Mouse (Mus musculus) spleen, adult 2 months (tissue): Measurements from ENCODE around the gene Atp6v0a4. TPM values are rescaled to one million over a fixed set of nuclear protein-coding genes. Genes with fewer than 3 reads are reported as not detected.
A peak's percentile ranks its signal among the peaks of the same experiment; 100 is the strongest.

ENCODE experiments used
- DNase-seq, 2 experiments: peaks; one replicate each; pipeline versions ENCODE4 v3.0.0 to v3.0.0-alpha.2; 2012 to 2021; ENCODE audit warnings: low spot score in 2 of 2, low read depth in 1 of 2
- H3K27ac ChIP-seq: fragments of 200-500 bp; 2 replicates; pipeline ENCODE4 v1.5.1; 2012; ENCODE audit warnings: low read length, inconsistent platforms; ENCODE audit not compliant: insufficient read depth
- H3K27me3 ChIP-seq: fragments of 200-500 bp; 2 replicates; pipeline ENCODE4 v1.6.1; 2012; ENCODE audit warnings: mild to moderate bottlenecking, moderate library complexity, low read length, inconsistent platforms; ENCODE audit not compliant: control insufficient read depth, insufficient read depth
- H3K36me3 ChIP-seq: fragments of 200-500 bp; 2 replicates; pipeline ENCODE4 v1.6.1; 2012; ENCODE audit warnings: mild to moderate bottlenecking, low read length, inconsistent platforms; ENCODE audit not compliant: control insufficient read depth, insufficient read depth
- H3K4me1 ChIP-seq: fragments of 200-500 bp; 2 replicates; pipeline ENCODE4 v1.6.1; 2011; ENCODE audit warnings: inconsistent platforms; ENCODE audit not compliant: control insufficient read depth, insufficient read depth, insufficient read length
- H3K4me3 ChIP-seq: fragments of 200-500 bp; 2 replicates; pipeline ENCODE4 v1.5.1; 2011; ENCODE audit warnings: mild to moderate bottlenecking, inconsistent platforms; ENCODE audit not compliant: insufficient read depth, insufficient read length; ENCODE audit errors: extremely low read depth
- CTCF ChIP-seq: fragments of 200-500 bp; IDR thresholded peaks from 2 replicates; pipeline ENCODE4 v1.5.1; 2011; ENCODE audit warnings: mild to moderate bottlenecking, inconsistent platforms; ENCODE audit not compliant: insufficient read depth, insufficient read length, insufficient replicate concordance; ENCODE audit errors: extremely low read depth
- POLR2A ChIP-seq: fragments of 200-500 bp; IDR thresholded peaks from 2 replicates; pipeline ENCODE4 v1.6.1; 2011; ENCODE audit warnings: low read depth, low read length, inconsistent platforms
- WGBS: fragments of 180-500 bp; shearing (Covaris S2); methylation state at CpG from one replicate; pipeline ENCODE4 v1.1.7; 2018; 5-methylcytosine and 5-hydroxymethylcytosine counted together
- polyA plus RNA-seq: library from polyadenylated mRNA; depleted of rRNA; stranded (reverse); fragments of >200 nt; gene quantifications from 2 replicates; pipeline ENCODE4 v1.2.3, GENCODE M21; 2012

Atp6v0a4 gene
- polyA plus RNA-seq, 1 experiment: 0.41 TPM

GRCm38 (mm10) chr6:38080364-38080763 lies 44.0 kb downstream of the Atp6v0a4 start:
- TF ChIP-seq POLR2A: no peak
- TF ChIP-seq CTCF: no peak
- H3K4me1 ChIP-seq: no peaks in the 10 kb centered on the region

GRCm38 (mm10) chr6:38073592-38073991 lies 50.8 kb downstream of the Atp6v0a4 start:
- TF ChIP-seq POLR2A: no peak
- no peak for TF ChIP-seq CTCF
- DNase-seq: no peak
- Histone ChIP-seq H3K27ac (no peak overlapping the region), H3K36me3 (no peaks in the 10 kb centered on the region), H3K27me3 (no peaks in the 10 kb centered on the region), H3K4me3 (no peak overlapping the region), H3K4me1 (no peaks in the 10 kb centered on the region)
- WGBS: 92% methylated on average over 3 of the region's 3 CpGs

More at GRCm38 (mm10) chr6:38080364-38080763, 44.0 kb downstream of the Atp6v0a4 start:
- Histone ChIP-seq H3K36me3 (no peaks in the 10 kb centered on the region), H3K27ac (no peak overlapping the region), H3K4me3 (no peak overlapping the region), H3K27me3 (no peaks in the 10 kb centered on the region)
- WGBS: 81% methylated on average over 4 of the region's 4 CpGs
- no peak for DNase-seq

GRCm38 (mm10) chr6:38072137-38072796 lies 52.1 kb downstream of the Atp6v0a4 start:
- WGBS: 83% methylated on average over 5 of the region's 5 CpGs

GRCm38 (mm10) chr6:38071256-38071655 lies 53.1 kb downstream of the Atp6v0a4 start:
- TF ChIP-seq CTCF (no peak), POLR2A (no peak)
- DNase-seq: no peak
- Histone ChIP-seq H3K36me3 (no peaks in the 10 kb centered on the region), H3K27me3 (no peaks in the 10 kb centered on the region), H3K4me3 (no peak overlapping the region), H3K4me1 (no peaks in the 10 kb centered on the region), H3K27ac (no peak overlapping the region)
- WGBS: 86% methylated on average over 4 of the region's 4 CpGs

More at GRCm38 (mm10) chr6:38072137-38072796, 52.1 kb downstream of the Atp6v0a4 start:
- Histone ChIP-seq H3K4me3 (no peak overlapping the region), H3K36me3 (no peaks in the 10 kb centered on the region), H3K27me3 (no peaks in the 10 kb centered on the region), H3K27ac (no peak overlapping the region), H3K4me1 (no peaks in the 10 kb centered on the region)
- no peak for DNase-seq
- TF ChIP-seq CTCF (no peak), POLR2A (no peak)

DNA sequence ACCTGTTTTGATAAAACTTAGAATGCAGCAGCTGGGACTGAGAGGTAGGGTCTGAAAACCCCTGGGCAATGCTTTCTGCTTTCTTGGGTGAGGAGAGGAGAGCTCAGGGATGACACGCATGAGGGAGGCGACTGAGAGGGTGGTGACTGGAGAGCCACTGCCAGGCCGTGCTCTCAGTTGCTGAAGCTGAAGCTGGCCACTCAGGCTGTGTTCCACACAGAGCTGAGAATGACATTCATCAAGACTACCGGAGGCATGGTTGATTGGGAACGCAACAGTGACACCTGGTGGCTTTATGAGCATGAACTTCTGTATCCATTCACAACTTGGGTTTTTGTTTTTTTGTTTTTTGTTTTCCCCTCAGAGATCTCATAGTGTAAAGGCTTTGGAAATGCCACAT lies 58.2 kb downstream of the Atp6v0a4 start:
- TF ChIP-seq POLR2A: no peak
- TF ChIP-seq CTCF: peak; percentile 64; the same call in 1 of the 2 replicates
- no peak overlapping the region for H3K27ac ChIP-seq
- no peaks in the 10 kb centered on the region for H3K36me3 ChIP-seq
- WGBS: 2% methylated on average over 5 of the region's 5 CpGs
- DNase-seq: peak; percentile 49 to 58
- H3K4me3 ChIP-seq: no peak overlapping the region
- H3K27me3 ChIP-seq: no peaks in the 10 kb centered on the region
- H3K4me1 ChIP-seq: peaks cover 8% of the 10 kb centered on the region; the same call in 1 of the 2 replicates

DNA sequence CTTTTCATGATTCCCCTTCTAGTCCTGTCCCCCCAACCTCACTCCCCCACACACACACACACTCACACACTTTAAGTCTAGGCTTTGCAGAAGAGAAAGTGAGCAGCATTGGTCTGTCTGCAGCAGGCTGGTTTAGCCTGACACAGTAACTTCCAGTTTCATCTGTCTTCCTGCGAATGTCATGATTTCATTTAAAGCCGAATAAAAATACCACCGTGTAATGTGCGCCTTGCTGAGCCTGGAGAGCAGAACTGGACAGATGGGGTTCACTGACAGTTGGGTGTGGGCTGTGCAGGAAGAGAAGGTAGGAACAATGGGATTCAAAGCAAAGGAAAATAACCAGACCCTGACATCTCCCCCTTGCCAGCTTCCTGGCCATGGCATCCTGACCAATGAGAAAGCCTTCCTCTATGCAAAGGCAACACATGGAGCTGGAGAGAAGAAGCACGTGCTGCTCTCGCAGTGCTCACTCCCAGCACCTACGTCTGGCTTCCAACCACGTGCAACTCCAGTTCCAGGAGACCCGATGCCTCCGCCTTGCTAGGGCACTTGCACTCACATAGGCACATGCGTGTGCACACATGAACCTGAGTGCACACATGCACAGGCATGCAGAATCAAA lies 58.8 kb downstream of the Atp6v0a4 start:
- H3K27ac ChIP-seq: no peak overlapping the region
- TF ChIP-seq CTCF: no peak
- no peak for TF ChIP-seq POLR2A
- H3K36me3 ChIP-seq: no peaks in the 10 kb centered on the region
- H3K4me1 ChIP-seq: peaks cover 8% of the 10 kb centered on the region; the same call in 1 of the 2 replicates
- DNase-seq: no peak
- WGBS: 35% methylated on average over 11 of the region's 11 CpGs
- peak overlapping the region; percentile 35; the same call in 1 of the 2 replicates for H3K4me3 ChIP-seq
- no peaks in the 10 kb centered on the region for H3K27me3 ChIP-seq

- DNase-seq: no peak
- WGBS: 62% methylated on average over 3 of the region's 3 CpGs
- no peaks in the 10 kb centered on the region for H3K27me3 ChIP-seq
- H3K36me3 ChIP-seq: no peaks in the 10 kb centered on the region
- no peak for TF ChIP-seq POLR2A
- TF ChIP-seq CTCF: no peak
- H3K27ac ChIP-seq: no peak overlapping the region
- H3K4me3 ChIP-seq: peak overlapping the region; percentile 15; the same call in 1 of the 2 replicates
- H3K4me1 ChIP-seq: peaks cover 8% of the 10 kb centered on the region; the same call in 1 of the 2 replicates
Observed at GRCm38 (mm10) chr6:38065122-38065500, 59.3 kb downstream of the Atp6v0a4 start.
